Mouse (Mus musculus) midbrain, postnatal 0 days (tissue): Measurements from ENCODE around the gene Olfr791. TPM values are rescaled to one million over a fixed set of nuclear protein-coding genes. Genes with fewer than 3 reads are reported as not detected.

ENCODE experiments used
- ATAC-seq: fragments of 200-750 bp; cut with Nextera tagmentation; 2 replicates; pipeline ENCODE4 v1.8.0; 2017; ENCODE audit warnings: moderate number of reproducible peaks, mild to moderate bottlenecking, moderate TSS enrichment, moderate library complexity; ENCODE audit not compliant: low FRiP score
- DNase-seq: peaks from one replicate; pipeline ENCODE4 v3.0.0-alpha.2; 2015; ENCODE audit warnings: low spot score
- H3K27ac ChIP-seq: fragments of 300-500 bp; sonication (generic); 2 replicates; pipeline ENCODE4 v1.5.1; 2014; ENCODE audit warnings: low read depth, mild to moderate bottlenecking, low read length, mixed read lengths
- H3K27me3 ChIP-seq: fragments of 300-500 bp; sonication (generic); 2 replicates; pipeline ENCODE4 v1.6.1; 2014; ENCODE audit warnings: low read length, control low read depth, mixed read lengths; ENCODE audit not compliant: insufficient read depth
- H3K36me3 ChIP-seq: fragments of 300-500 bp; sonication (generic); 2 replicates; pipeline ENCODE4 v1.6.1; 2014; ENCODE audit warnings: low read length, control low read depth, mixed read lengths; ENCODE audit not compliant: insufficient read depth
- H3K4me1 ChIP-seq: fragments of 300-500 bp; sonication (generic); 2 replicates; pipeline ENCODE4 v1.6.1; 2014; ENCODE audit warnings: mild to moderate bottlenecking, control low read depth, antibody characterized with exemption, low read length, mixed read lengths; ENCODE audit not compliant: insufficient read depth
- H3K4me2 ChIP-seq: fragments of 300-500 bp; sonication (generic); 2 replicates; pipeline ENCODE4 v1.6.1; 2014; ENCODE audit warnings: low read depth, mild to moderate bottlenecking, low read length, mixed read lengths; ENCODE audit not compliant: poor library complexity, severe bottlenecking
- H3K4me3 ChIP-seq: fragments of 300-500 bp; sonication (generic); 2 replicates; pipeline ENCODE4 v1.5.1; 2014; ENCODE audit warnings: low read depth, mild to moderate bottlenecking, low read length, moderate library complexity
- H3K9ac ChIP-seq: fragments of 300-500 bp; sonication (generic); replicated peaks from 2 replicates; pipeline ENCODE4 v1.6.1; 2014; ENCODE audit warnings: mild to moderate bottlenecking, low read length, moderate library complexity, mixed read lengths; ENCODE audit not compliant: poor library complexity, severe bottlenecking
- H3K9me3 ChIP-seq: fragments of 300-500 bp; sonication (generic); 2 replicates; pipeline ENCODE4 v1.6.1; 2016; ENCODE audit warnings: low read length, control low read depth
- CTCF ChIP-seq: IDR thresholded peaks from 2 replicates; pipeline ENCODE4 v1.5.1; 2016; ENCODE audit warnings: antibody characterized with exemption, mild to moderate bottlenecking
- WGBS: fragments of 180-500 bp; shearing (Covaris S2); extraction: QIAGEN DNeasy Blood & Tissue Kit; methylation state at CpG from one replicate; pipeline ENCODE4 v1.1.7; 2014; 5-methylcytosine and 5-hydroxymethylcytosine counted together
- polyA plus RNA-seq: library from polyadenylated mRNA; unstranded; fragments of >200 nt; fragmentation: Nextera tagmentation; extraction: Ambion mirVana; gene quantifications from 2 replicates; pipeline ENCODE4 v1.2.1, GENCODE M21; 2015
- total RNA-seq: library from RNA; depleted of rRNA; stranded (reverse); fragments of >200 nt; gene quantifications from 2 replicates; pipeline ENCODE4 v1.2.3, GENCODE M21; 2014; rRNA removed

Olfr791 gene
- total RNA-seq (not detected in 2 replicates), polyA plus RNA-seq (not detected in 2 replicates)

DNA sequence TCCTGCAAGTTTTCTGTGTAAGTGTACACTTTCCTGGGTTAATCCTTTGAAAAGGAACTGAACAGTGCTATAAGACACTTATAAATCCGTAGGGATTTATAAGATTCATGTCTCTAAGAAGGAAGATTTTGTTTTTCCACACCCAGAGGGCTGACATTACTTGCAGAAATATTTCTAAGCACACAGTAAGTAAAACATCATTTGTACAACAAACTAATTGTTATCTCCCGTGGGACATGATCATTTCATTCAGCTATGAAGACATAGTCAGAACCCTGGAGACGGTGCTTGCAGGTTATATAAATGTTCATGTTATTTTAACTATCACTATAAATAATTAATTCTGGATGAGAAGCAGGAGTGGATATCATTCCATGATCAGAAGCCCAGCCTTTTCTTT, at the start of gene Olfr791:
TSS of gene Olfr791 (plus strand) at position 301 of the 400 bp plus-strand sequence.
- no peak within 1 kb of the TSS for H3K9ac ChIP-seq
- 65% methylated on average over 3 of the region's 3 CpGs for WGBS
- H3K4me3 ChIP-seq, result no peak within 1 kb of the TSS
- no peaks in the 10 kb centered on the region for H3K4me1 ChIP-seq
- ATAC-seq (no peak), DNase-seq (no peak)
- no peak within 1 kb of the TSS for H3K27ac ChIP-seq
- TF ChIP-seq CTCF, result no peak
- no peaks in the 10 kb centered on the region for H3K36me3 ChIP-seq
- H3K27me3 ChIP-seq, result no peaks in the 10 kb centered on the region
- H3K9me3 ChIP-seq, result no peaks in the 10 kb centered on the region
- H3K4me2 ChIP-seq, result no peak within 1 kb of the TSS

DNA sequence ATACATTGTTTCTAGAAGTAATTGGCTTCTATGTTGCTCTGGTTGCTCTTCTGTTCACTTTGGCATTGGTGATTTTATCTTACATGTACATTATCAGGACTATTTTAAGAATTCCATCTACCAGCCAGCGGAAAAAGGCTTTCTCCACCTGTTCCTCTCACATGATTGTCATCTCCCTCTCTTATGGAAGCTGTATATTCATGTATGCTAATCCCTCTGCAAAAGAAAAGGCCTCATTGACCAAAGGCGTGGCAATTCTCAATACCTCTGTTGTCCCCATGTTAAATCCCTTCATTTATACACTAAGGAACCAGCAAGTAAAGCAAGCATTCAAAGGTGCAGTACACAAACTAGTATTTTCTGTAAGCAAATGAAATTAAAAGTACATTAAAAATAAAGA, 48.3 kb upstream of the Olfr791 start:
- no peaks in the 10 kb centered on the region for H3K36me3 ChIP-seq
- H3K9ac ChIP-seq, result no peak overlapping the region
- DNase-seq, result no peak
- no peaks in the 10 kb centered on the region for H3K9me3 ChIP-seq
- no peak for ATAC-seq
- no peaks in the 10 kb centered on the region for H3K27me3 ChIP-seq
- H3K4me1 ChIP-seq, result no peaks in the 10 kb centered on the region
- H3K4me2 ChIP-seq, result no peak overlapping the region
- H3K27ac ChIP-seq, result no peak overlapping the region
- WGBS, result 32% methylated on average over 2 of the region's 2 CpGs
- H3K4me3 ChIP-seq, result no peak overlapping the region
- TF ChIP-seq CTCF, result no peak

DNA sequence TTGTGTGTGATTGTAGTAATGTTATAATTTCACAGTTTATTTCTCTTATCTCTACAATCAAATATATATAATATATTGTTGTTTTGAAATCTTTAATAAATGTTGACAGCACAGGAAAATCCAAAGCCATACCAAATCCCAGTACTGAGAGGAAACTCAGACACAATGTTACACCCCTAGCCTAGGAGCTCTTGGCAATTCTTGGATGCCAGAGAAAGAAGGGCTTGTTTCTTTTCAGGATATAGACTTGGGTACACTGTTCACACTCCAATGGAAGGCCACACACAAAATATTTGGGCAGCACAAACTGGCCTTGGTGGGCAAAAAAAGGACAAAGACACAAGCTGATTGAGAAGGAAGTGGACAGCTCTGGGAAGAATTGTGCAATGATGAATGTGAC, 47.9 kb upstream of the Olfr791 start:
- no peak for DNase-seq
- ATAC-seq, result no peak
- Histone ChIP-seq H3K36me3 (no peaks in the 10 kb centered on the region), H3K27me3 (no peaks in the 10 kb centered on the region), H3K4me3 (no peak overlapping the region), H3K4me2 (no peak overlapping the region), H3K9ac (no peak overlapping the region), H3K4me1 (no peaks in the 10 kb centered on the region), H3K27ac (no peak overlapping the region), H3K9me3 (no peaks in the 10 kb centered on the region)
- TF ChIP-seq CTCF, result no peak

DNA sequence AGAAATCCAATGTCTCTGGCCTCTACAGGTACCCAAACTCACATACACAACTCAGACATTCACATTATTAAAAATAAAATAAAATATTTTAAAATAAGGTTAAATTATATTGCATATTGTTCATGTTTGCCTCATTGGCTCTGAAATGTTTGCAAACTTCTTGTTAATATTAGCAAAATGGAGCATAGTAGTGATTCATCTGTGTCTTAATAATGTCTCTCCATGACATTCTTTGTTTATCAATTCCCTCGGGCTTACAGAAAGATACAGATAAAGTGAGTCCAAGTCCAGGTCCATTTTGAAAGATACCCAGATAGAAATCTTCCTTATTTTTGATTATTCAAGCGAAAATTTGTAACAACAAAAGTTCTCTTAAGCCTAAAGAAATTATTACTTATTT, 37.1 kb upstream of the Olfr791 start, which contains the start of gene Olfr789:
TSS of gene Olfr789 (plus strand) at position 301 of the 400 bp plus-strand sequence.
- H3K36me3 ChIP-seq, result no peaks in the 10 kb centered on the region
- H3K9me3 ChIP-seq, result no peaks in the 10 kb centered on the region
- H3K27ac ChIP-seq, result no peak within 1 kb of the TSS
- no peak for TF ChIP-seq CTCF
- WGBS, result 65% methylated on average over 2 of the region's 2 CpGs
- H3K4me1 ChIP-seq, result no peaks in the 10 kb centered on the region
- ATAC-seq (no peak), DNase-seq (no peak)
- no peaks in the 10 kb centered on the region for H3K27me3 ChIP-seq
- no peak within 1 kb of the TSS for H3K4me2 ChIP-seq
- no peak within 1 kb of the TSS for H3K9ac ChIP-seq
- H3K4me3 ChIP-seq, result no peak within 1 kb of the TSS

DNA sequence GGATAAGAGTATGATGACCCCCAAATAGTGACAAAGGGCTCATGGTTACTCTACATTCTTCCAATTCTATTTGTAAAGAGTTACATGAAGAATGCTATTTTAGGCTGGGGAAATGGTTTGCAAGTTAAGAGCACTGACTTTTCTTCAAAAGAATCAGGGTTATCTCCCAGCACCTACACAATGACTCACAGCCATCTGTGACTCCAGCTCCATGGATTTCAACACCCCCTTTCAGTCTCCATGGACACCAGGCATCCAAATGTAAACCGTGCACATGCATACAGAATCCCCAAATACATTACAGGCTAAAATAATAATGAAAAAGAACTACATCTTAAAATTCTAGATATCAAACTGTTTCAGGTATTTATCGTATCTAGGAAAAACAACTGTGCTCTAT, 31.5 kb upstream of the Olfr791 start:
- H3K27me3 ChIP-seq, result no peaks in the 10 kb centered on the region
- no peak overlapping the region for H3K9ac ChIP-seq
- H3K4me2 ChIP-seq, result no peak overlapping the region
- no peak for TF ChIP-seq CTCF
- WGBS, result 77% methylated on average over 2 of the region's 2 CpGs
- H3K9me3 ChIP-seq, result no peaks in the 10 kb centered on the region
- ATAC-seq (no peak), DNase-seq (no peak)
- no peak overlapping the region for H3K27ac ChIP-seq
- no peak overlapping the region for H3K4me3 ChIP-seq
- no peaks in the 10 kb centered on the region for H3K4me1 ChIP-seq
- no peaks in the 10 kb centered on the region for H3K36me3 ChIP-seq

DNA sequence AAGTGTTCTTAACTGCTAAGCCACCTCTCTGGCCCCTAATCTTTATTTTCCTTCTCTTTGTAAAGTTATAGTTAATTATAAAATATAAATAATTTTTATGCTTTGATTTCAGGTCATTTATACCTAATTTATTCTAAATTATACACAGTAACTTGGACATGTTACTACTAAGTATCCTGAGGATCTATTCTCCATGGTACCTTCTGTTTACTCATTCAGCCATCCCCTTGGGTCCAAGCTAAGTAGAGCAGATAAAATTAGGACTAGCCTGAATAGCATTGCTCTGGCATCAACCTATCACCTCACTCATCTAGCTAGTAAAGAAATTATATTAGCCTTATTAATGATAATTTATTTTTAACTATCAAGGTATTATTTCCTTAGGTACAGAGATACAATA, 23.4 kb upstream of the Olfr791 start, which contains the start of gene Olfr790:
TSS of gene Olfr790 (plus strand) at position 301 of the 400 bp plus-strand sequence.
- Histone ChIP-seq H3K4me2 (no peak within 1 kb of the TSS), H3K27ac (no peak within 1 kb of the TSS), H3K9ac (no peak within 1 kb of the TSS), H3K36me3 (no peaks in the 10 kb centered on the region), H3K4me1 (no peaks in the 10 kb centered on the region), H3K9me3 (no peaks in the 10 kb centered on the region), H3K4me3 (no peak within 1 kb of the TSS), H3K27me3 (no peaks in the 10 kb centered on the region)
- ATAC-seq (no peak), DNase-seq (no peak)
- no peak for TF ChIP-seq CTCF
